ENCODE assay signal across 30 mouse cellular contexts in the genomic region with DNA sequence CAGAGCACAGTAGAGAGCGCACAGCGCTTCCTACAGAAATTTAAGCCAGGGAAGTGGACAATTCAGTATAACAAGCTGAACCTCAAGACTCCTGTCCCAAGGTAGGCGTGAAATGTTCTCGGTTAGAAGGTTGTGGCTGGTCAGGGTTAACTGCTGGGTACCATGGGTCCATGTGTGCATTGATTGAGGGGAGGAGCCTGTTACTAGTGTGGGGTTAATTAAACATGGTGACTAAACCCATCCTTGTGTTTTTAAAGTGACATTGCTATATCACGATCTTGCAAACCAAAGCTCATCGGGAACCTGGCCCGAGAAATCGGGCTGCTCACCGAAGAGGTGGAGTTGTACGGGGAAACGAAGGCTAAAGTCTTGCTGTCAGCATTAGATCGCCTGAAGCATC. TPM values are rescaled to one million over a fixed set of nuclear protein-coding genes. Genes with fewer than 3 reads are reported as not detected.
DNase-seq lines count a peak whose midpoint lies in the region; ATAC-seq lines count a peak whose summit lies in the region.
"Had no signal": no experiment of that assay in that cellular context is flagged by ENCODE, and none has a peak within 500 bp of the region (broad histone marks: within the 10 kb centered on the region; RNA-seq: fewer than 3 reads in every experiment).

No protein-coding gene starts in this region.

- no peaks in the 10 kb centered on the region for H3K9me3 ChIP-seq in hindbrain, embryonic 10.5 days
- H3K9me3 ChIP-seq in hindbrain, embryonic 12.5 days (replicated peaks), result no peaks in the 10 kb centered on the region
- no peaks in the 10 kb centered on the region for H3K9me3 ChIP-seq in midbrain, embryonic 10.5 days (replicated peaks)
- no peaks in the 10 kb centered on the region for H3K9me3 ChIP-seq in midbrain, embryonic 13.5 days
- no peaks in the 10 kb centered on the region for H3K9me3 ChIP-seq in liver, embryonic 13.5 days (replicated peaks)
- H3K9me3 ChIP-seq: embryonic facial prominence, embryonic 12.5 days; heart, embryonic 13.5 days; liver, embryonic 15.5 days; neural tube, embryonic 12.5 days had no signal

- H3K4me3 ChIP-seq in hindbrain, embryonic 10.5 days, result no peak overlapping the region
- H3K4me3 ChIP-seq in hindbrain, embryonic 12.5 days, result no peak overlapping the region
- H3K4me3 ChIP-seq in midbrain, embryonic 10.5 days, result no peak overlapping the region
- H3K4me3 ChIP-seq in midbrain, embryonic 13.5 days (replicated peaks), result no peak overlapping the region
- no peak overlapping the region for H3K4me3 ChIP-seq in liver, embryonic 13.5 days (replicated peaks)
- H3K4me3 ChIP-seq: embryonic facial prominence, embryonic 12.5 days; heart, embryonic 13.5 days; liver, embryonic 15.5 days; myocyte; neural tube, embryonic 12.5 days had no signal

- no peak for ATAC-seq in hindbrain, embryonic 12.5 days (ENCODE audit: low FRiP score)
- ATAC-seq in midbrain, embryonic 13.5 days, result no peak
- ATAC-seq in liver, embryonic 13.5 days (ENCODE audit: low read depth), result peak; percentile 43
- ATAC-seq: CD4-positive, CD25-positive, alpha-beta regulatory T cell, adult 4 months; intestine, embryonic 16.5 days had no signal

- 96% methylated on average over 12 of the region's 12 CpGs for WGBS in hindbrain, embryonic 10.5 days
- WGBS in hindbrain, embryonic 12.5 days, result 94% methylated on average over 12 of the region's 12 CpGs
- WGBS in midbrain, embryonic 10.5 days, result 95% methylated on average over 12 of the region's 12 CpGs
- WGBS in midbrain, embryonic 13.5 days, result 98% methylated on average over 12 of the region's 12 CpGs
- WGBS in liver, embryonic 13.5 days (ENCODE audit: insufficient replicate concordance), result 84% methylated on average over 12 of the region's 12 CpGs

- no peaks in the 10 kb centered on the region for H3K27me3 ChIP-seq in hindbrain, embryonic 10.5 days (ENCODE audit: insufficient read depth, poor library complexity, severe bottlenecking)
- H3K27me3 ChIP-seq in hindbrain, embryonic 12.5 days, result no peaks in the 10 kb centered on the region
- no peaks in the 10 kb centered on the region for H3K27me3 ChIP-seq in midbrain, embryonic 10.5 days (ENCODE audit: low read depth, poor library complexity, severe bottlenecking)
- H3K27me3 ChIP-seq in midbrain, embryonic 13.5 days, result no peaks in the 10 kb centered on the region
- H3K27me3 ChIP-seq in liver, embryonic 13.5 days, result no peaks in the 10 kb centered on the region
- H3K27me3 ChIP-seq: embryonic facial prominence, embryonic 12.5 days; heart, embryonic 13.5 days; liver, embryonic 15.5 days; neural tube, embryonic 12.5 days had no signal

- peaks cover 67% of the 10 kb centered on the region for H3K36me3 ChIP-seq in hindbrain, embryonic 10.5 days
- peaks cover 26% of the 10 kb centered on the region for H3K36me3 ChIP-seq in hindbrain, embryonic 12.5 days
- peaks cover 73% of the 10 kb centered on the region for H3K36me3 ChIP-seq in midbrain, embryonic 10.5 days
- peaks cover 33% of the 10 kb centered on the region for H3K36me3 ChIP-seq in midbrain, embryonic 13.5 days
- H3K36me3 ChIP-seq in liver, embryonic 13.5 days, result peaks cover 90% of the 10 kb centered on the region

- no peak overlapping the region for H3K4me2 ChIP-seq in hindbrain, embryonic 12.5 days (replicated peaks)
- no peak overlapping the region for H3K4me2 ChIP-seq in midbrain, embryonic 13.5 days (replicated peaks)
- no peak overlapping the region for H3K4me2 ChIP-seq in liver, embryonic 13.5 days
- H3K4me2 ChIP-seq: embryonic facial prominence, embryonic 12.5 days; heart, embryonic 13.5 days; liver, embryonic 15.5 days; neural tube, embryonic 12.5 days had no signal

- H3K27ac ChIP-seq in hindbrain, embryonic 10.5 days, result peak overlapping the region; percentile 70
- H3K27ac ChIP-seq in hindbrain, embryonic 12.5 days, result no peak overlapping the region
- H3K27ac ChIP-seq in midbrain, embryonic 10.5 days (replicated peaks), result peak overlapping the region; percentile 65; the same call in 1 of the 2 replicates
- no peak overlapping the region for H3K27ac ChIP-seq in midbrain, embryonic 13.5 days
- H3K27ac ChIP-seq in liver, embryonic 13.5 days, result no peak overlapping the region; the same call in 1 of the 2 replicates
- H3K27ac ChIP-seq: embryonic facial prominence, embryonic 12.5 days; heart, embryonic 13.5 days; liver, embryonic 15.5 days; neural tube, embryonic 12.5 days had no signal

- H3K9ac ChIP-seq in hindbrain, embryonic 12.5 days, result no peak overlapping the region
- no peak overlapping the region for H3K9ac ChIP-seq in midbrain, embryonic 13.5 days (replicated peaks)
- H3K9ac ChIP-seq in liver, embryonic 13.5 days, result no peak overlapping the region
- H3K9ac ChIP-seq: embryonic facial prominence, embryonic 12.5 days; heart, embryonic 13.5 days; liver, embryonic 15.5 days; neural tube, embryonic 12.5 days had no signal

- peaks cover 18% of the 10 kb centered on the region for H3K4me1 ChIP-seq in hindbrain, embryonic 10.5 days (replicated peaks)
- peaks cover 12% of the 10 kb centered on the region for H3K4me1 ChIP-seq in hindbrain, embryonic 12.5 days
- peaks cover 14% of the 10 kb centered on the region for H3K4me1 ChIP-seq in midbrain, embryonic 10.5 days
- peaks cover 17% of the 10 kb centered on the region for H3K4me1 ChIP-seq in midbrain, embryonic 13.5 days (replicated peaks)
- no peaks in the 10 kb centered on the region for H3K4me1 ChIP-seq in liver, embryonic 13.5 days (replicated peaks)
- H3K4me1 ChIP-seq: embryonic facial prominence, embryonic 12.5 days; heart, embryonic 13.5 days; liver, embryonic 15.5 days had no signal

- DNase-seq in hindbrain, embryonic 10.5 days (ENCODE audit: low spot score), result no peak
- DNase-seq in midbrain, embryonic 10.5 days (ENCODE audit: low spot score), result no peak
- DNase-seq in liver, embryonic 13.5 days, result no peak
- no peak for DNase-seq in ovary, postnatal 14 days (ENCODE audit: low spot score)
- DNase-seq in frontal cortex, adult 2 months (ENCODE audit: extremely low spot score in 1 of 2, low spot score in 1 of 2), result no peak
- DNase-seq: adrenal gland, postnatal 14 days; cerebellum, adult 11-12 months; cerebellum, adult 9-11 months; embryo, embryonic 11 days; gastrocnemius, postnatal 10 days; heart, postnatal 10 days; kidney, adult 9 months; kidney, postnatal 10 days; layer of hippocampus, adult 9-11 months; lung, postnatal 36 days; thymus, adult 2 months; thymus, postnatal 36 days had no signal

RNA-seq across cellular contexts. Expression of gene Mthfd1, which starts 34.3 kb away (rescaled TPM):
- polyA plus RNA-seq in hindbrain, embryonic 10.5 days (2016; fragmentation: Nextera tagmentation; extraction: Ambion mirVana), result 62.5 and 85.6 TPM in 2 replicates
- 44.8 and 46.3 TPM in 2 replicates for polyA plus RNA-seq in hindbrain, embryonic 12.5 days (2016; fragmentation: Nextera tagmentation; extraction: Ambion mirVana)
- polyA plus RNA-seq in midbrain, embryonic 10.5 days (2016; fragmentation: Nextera tagmentation; extraction: Ambion mirVana), result 82.4 and 91.8 TPM in 2 replicates
- 33.5 and 33.9 TPM in 2 replicates for polyA plus RNA-seq in midbrain, embryonic 13.5 days (2015; fragmentation: Nextera tagmentation; extraction: Ambion mirVana)
- 111 and 125 TPM in 2 replicates for polyA plus RNA-seq in liver, embryonic 13.5 days (2015; fragmentation: Nextera tagmentation; extraction: Ambion mirVana)
- 33.9 and 34.3 TPM in 2 replicates for polyA plus RNA-seq in frontal cortex, adult 2 months (2012; rRNA removed)

RNA-seq across cellular contexts. Expression of gene Akap5, which starts 35.3 kb away (rescaled TPM):
- polyA plus RNA-seq in hindbrain, embryonic 10.5 days (2016; fragmentation: Nextera tagmentation; extraction: Ambion mirVana), result 3.7 and 4.0 TPM in 2 replicates
- polyA plus RNA-seq in hindbrain, embryonic 12.5 days (2016; fragmentation: Nextera tagmentation; extraction: Ambion mirVana), result 5.7 and 6.8 TPM in 2 replicates
- 2.5 and 4.7 TPM in 2 replicates for polyA plus RNA-seq in midbrain, embryonic 10.5 days (2016; fragmentation: Nextera tagmentation; extraction: Ambion mirVana)
- 6.5 and 6.9 TPM in 2 replicates for polyA plus RNA-seq in midbrain, embryonic 13.5 days (2015; fragmentation: Nextera tagmentation; extraction: Ambion mirVana)
- polyA plus RNA-seq in liver, embryonic 13.5 days (2015; fragmentation: Nextera tagmentation; extraction: Ambion mirVana), result 0.43 and 0.51 TPM in 2 replicates
- polyA plus RNA-seq in frontal cortex, adult 2 months (2012; rRNA removed), result 41.2 and 42.3 TPM in 2 replicates

RNA-seq across cellular contexts. Expression of gene Tex21, which starts 42.9 kb away (rescaled TPM):
- not detected in 2 replicates for polyA plus RNA-seq in hindbrain, embryonic 10.5 days (2016; fragmentation: Nextera tagmentation; extraction: Ambion mirVana)
- not detected in 2 replicates for polyA plus RNA-seq in hindbrain, embryonic 12.5 days (2016; fragmentation: Nextera tagmentation; extraction: Ambion mirVana)
- polyA plus RNA-seq in midbrain, embryonic 10.5 days (2016; fragmentation: Nextera tagmentation; extraction: Ambion mirVana), result not detected in 2 replicates
- polyA plus RNA-seq in midbrain, embryonic 13.5 days (2015; fragmentation: Nextera tagmentation; extraction: Ambion mirVana), result not detected in 2 replicates
- polyA plus RNA-seq in liver, embryonic 13.5 days (2015; fragmentation: Nextera tagmentation; extraction: Ambion mirVana), result 0.10 and 0.13 TPM in 2 replicates
- polyA plus RNA-seq in frontal cortex, adult 2 months (2012; rRNA removed), result not detected in 2 replicates
- polyA plus RNA-seq: CD4-positive, CD25-positive, alpha-beta regulatory T cell, adult 4 months; embryonic facial prominence, embryonic 12.5 days; large intestine, adult 2 months; limb, embryonic 11.5 days; lung, embryonic 16.5 days; midbrain, postnatal 0 days; myocyte; neural tube, embryonic 12.5 days; thymus, adult 2 months had no signal

Comparison
In these comparisons a context has a peak if more than half of its experiments do, and no peak if none do; other contexts are left out.
1. H3K27ac ChIP-seq: peak in hindbrain, embryonic 10.5 days (single experiment) and midbrain, embryonic 10.5 days (single experiment); none in hindbrain, embryonic 12.5 days (single experiment), midbrain, embryonic 13.5 days (single experiment) and liver, embryonic 13.5 days (single experiment).